Mouse (Mus musculus) ES-Bruce4 (cell line): ENCODE results near the gene Arhgap10. TPM values are rescaled to one million over a fixed set of nuclear protein-coding genes. Genes with fewer than 3 reads are reported as not detected.

ENCODE experiments used
- H3K27ac ChIP-seq: 2 replicates; pipeline ENCODE4 v1.5.1; 2012; ENCODE audit warnings: low read length, inconsistent platforms; ENCODE audit not compliant: insufficient read depth
- H3K27me3 ChIP-seq: 2 replicates; pipeline ENCODE4 v1.6.1; 2012; ENCODE audit warnings: mild to moderate bottlenecking, low read length, inconsistent platforms; ENCODE audit not compliant: control insufficient read depth, poor library complexity, insufficient read depth, severe bottlenecking
- H3K36me3 ChIP-seq: 2 replicates; pipeline ENCODE4 v1.6.1; 2012; ENCODE audit warnings: inconsistent platforms, mild to moderate bottlenecking, low read length, moderate library complexity; ENCODE audit not compliant: control insufficient read depth, poor library complexity, insufficient read depth, severe bottlenecking
- H3K4me1 ChIP-seq: one replicate; pipeline ENCODE4 v1.8.1; 2011; ENCODE audit warnings: low read length; ENCODE audit not compliant: control insufficient read depth, insufficient read depth
- H3K4me3 ChIP-seq: 2 replicates; pipeline ENCODE4 v1.5.1; 2011; ENCODE audit warnings: low read depth, mild to moderate bottlenecking, low read length
- H3K9ac ChIP-seq: 2 replicates; pipeline ENCODE4 v1.6.1; 2012; ENCODE audit warnings: low read depth, mild to moderate bottlenecking, inconsistent platforms; ENCODE audit not compliant: poor library complexity, severe bottlenecking
- H3K9me3 ChIP-seq: replicated peaks from 2 replicates; pipeline ENCODE4 v1.6.1; 2012; ENCODE audit warnings: mild to moderate bottlenecking, low read length, inconsistent platforms; ENCODE audit not compliant: control insufficient read depth, poor library complexity, insufficient read depth, severe bottlenecking
- CTCF ChIP-seq: IDR thresholded peaks from one replicate; pipeline ENCODE4 v1.8.1; 2011; ENCODE audit warnings: low read depth, low read length
- EP300 ChIP-seq: IDR thresholded peaks from 2 replicates; pipeline ENCODE4 v1.6.1; 2011; ENCODE audit warnings: low read depth, low read length; ENCODE audit not compliant: insufficient read depth
- POLR2A ChIP-seq: IDR thresholded peaks from one replicate; pipeline ENCODE4 v1.8.1; 2011; ENCODE audit warnings: low read length; ENCODE audit not compliant: insufficient read depth
- polyA plus RNA-seq: library from polyadenylated mRNA; stranded (reverse); fragments of >200 nt; gene quantifications from 2 replicates; pipeline ENCODE4 v1.2.4, GENCODE M21; 2011; ENCODE audit warnings: low read depth; ENCODE audit not compliant: missing spikeins, insufficient read depth, insufficient read length

The Arhgap10 gene
- polyA plus RNA-seq, 1 experiment: 26.0 TPM

GRCm38 (mm10) chr8:77317771-77318170 lies 200.0 kb downstream of the Arhgap10 start:
- H3K4me3 ChIP-seq: no peak overlapping the region
- H3K4me1 ChIP-seq: no peaks in the 10 kb centered on the region
- H3K9ac ChIP-seq: no peak overlapping the region
- H3K36me3 ChIP-seq: no peaks in the 10 kb centered on the region
- no peak overlapping the region for H3K27ac ChIP-seq
- H3K9me3 ChIP-seq: no peaks in the 10 kb centered on the region
- TF ChIP-seq CTCF (no peak), POLR2A (no peak), EP300 (no peak)
- no peaks in the 10 kb centered on the region for H3K27me3 ChIP-seq

GRCm38 (mm10) chr8:77313003-77313402 lies 204.8 kb downstream of the Arhgap10 start:
- Histone ChIP-seq H3K9ac (no peak overlapping the region), H3K4me1 (no peaks in the 10 kb centered on the region), H3K9me3 (no peaks in the 10 kb centered on the region), H3K4me3 (no peak overlapping the region), H3K27me3 (no peaks in the 10 kb centered on the region), H3K36me3 (no peaks in the 10 kb centered on the region), H3K27ac (no peak overlapping the region)
- no peak for TF ChIP-seq POLR2A
- no peak for TF ChIP-seq CTCF
- no peak for TF ChIP-seq EP300

GRCm38 (mm10) chr8:77311762-77312161 lies 206.0 kb downstream of the Arhgap10 start:
- H3K9ac ChIP-seq: no peak overlapping the region
- H3K4me1 ChIP-seq: no peaks in the 10 kb centered on the region
- H3K27ac ChIP-seq: no peak overlapping the region
- H3K36me3 ChIP-seq: no peaks in the 10 kb centered on the region
- TF ChIP-seq EP300: no peak
- no peak for TF ChIP-seq POLR2A
- TF ChIP-seq CTCF: no peak
- H3K9me3 ChIP-seq: no peaks in the 10 kb centered on the region
- H3K4me3 ChIP-seq: no peak overlapping the region
- H3K27me3 ChIP-seq: no peaks in the 10 kb centered on the region

GRCm38 (mm10) chr8:77310541-77310940 lies 207.2 kb downstream of the Arhgap10 start:
- no peaks in the 10 kb centered on the region for H3K4me1 ChIP-seq

GRCm38 (mm10) chr8:77310026-77310425 lies 207.7 kb downstream of the Arhgap10 start:
- no peaks in the 10 kb centered on the region for H3K4me1 ChIP-seq
- TF ChIP-seq POLR2A (no peak), CTCF (no peak), EP300 (no peak)
- H3K27ac ChIP-seq: no peak overlapping the region
- H3K9me3 ChIP-seq: peaks cover 7% of the 10 kb centered on the region
- no peaks in the 10 kb centered on the region for H3K36me3 ChIP-seq
- no peak overlapping the region for H3K9ac ChIP-seq
- no peaks in the 10 kb centered on the region for H3K27me3 ChIP-seq
- H3K4me3 ChIP-seq: no peak overlapping the region

More at GRCm38 (mm10) chr8:77310541-77310940, 207.2 kb downstream of the Arhgap10 start:
- Histone ChIP-seq H3K9ac (no peak overlapping the region), H3K36me3 (no peaks in the 10 kb centered on the region), H3K4me3 (no peak overlapping the region), H3K9me3 (peaks cover 2% of the 10 kb centered on the region), H3K27me3 (no peaks in the 10 kb centered on the region), H3K27ac (no peak overlapping the region)
- no peak for TF ChIP-seq CTCF
- no peak for TF ChIP-seq POLR2A
- TF ChIP-seq EP300: no peak

GRCm38 (mm10) chr8:77294599-77294998 lies 223.2 kb downstream of the Arhgap10 start:
- Histone ChIP-seq H3K9me3 (peaks cover 22% of the 10 kb centered on the region), H3K36me3 (no peaks in the 10 kb centered on the region), H3K4me3 (no peak overlapping the region), H3K27me3 (no peaks in the 10 kb centered on the region), H3K27ac (no peak overlapping the region), H3K4me1 (no peaks in the 10 kb centered on the region), H3K9ac (no peak overlapping the region)
- no peak for TF ChIP-seq POLR2A
